Mouse (Mus musculus) megakaryocyte, embryonic 14.5 days (primary cell): ENCODE results near the gene Hdac5.

Experiments used
- FLI1 ChIP-seq: IDR thresholded peaks from 2 replicates; pipeline ENCODE4 v1.6.1; 2012; ENCODE audit warnings: low read length, inconsistent platforms, mixed read lengths
- GATA1 ChIP-seq: IDR thresholded peaks from 3 replicates; pipeline ENCODE4 v1.6.1; 2012; ENCODE audit warnings: mixed read lengths, low read length, inconsistent platforms, borderline replicate concordance

GRCm38 (mm10) chr11:102265816-102266215, 35.9 kb upstream of the Hdac5 start:
- TF ChIP-seq GATA1 (no peak), FLI1 (no peak)
